Mouse (Mus musculus) sigmoid colon, adult 10 weeks (tissue): Measurements from ENCODE around the gene Spsb2. TPM values are rescaled to one million over a fixed set of nuclear protein-coding genes. Genes with fewer than 3 reads are reported as not detected.

Experiments
- polyA plus RNA-seq: library from polyadenylated mRNA; stranded (reverse); fragments of 350-450 nt; fragmentation: Illumina TruSeq; extraction: RNeasy Lipid Tissue Mini Kit (QIAGEN cat#74804); gene quantifications from one replicate; pipeline ENCODE4 v1.2.3, GENCODE M21; 2014; ENCODE audit warnings: low read depth, low replicate concordance

Spsb2 gene
- polyA plus RNA-seq = not detected

DNA sequence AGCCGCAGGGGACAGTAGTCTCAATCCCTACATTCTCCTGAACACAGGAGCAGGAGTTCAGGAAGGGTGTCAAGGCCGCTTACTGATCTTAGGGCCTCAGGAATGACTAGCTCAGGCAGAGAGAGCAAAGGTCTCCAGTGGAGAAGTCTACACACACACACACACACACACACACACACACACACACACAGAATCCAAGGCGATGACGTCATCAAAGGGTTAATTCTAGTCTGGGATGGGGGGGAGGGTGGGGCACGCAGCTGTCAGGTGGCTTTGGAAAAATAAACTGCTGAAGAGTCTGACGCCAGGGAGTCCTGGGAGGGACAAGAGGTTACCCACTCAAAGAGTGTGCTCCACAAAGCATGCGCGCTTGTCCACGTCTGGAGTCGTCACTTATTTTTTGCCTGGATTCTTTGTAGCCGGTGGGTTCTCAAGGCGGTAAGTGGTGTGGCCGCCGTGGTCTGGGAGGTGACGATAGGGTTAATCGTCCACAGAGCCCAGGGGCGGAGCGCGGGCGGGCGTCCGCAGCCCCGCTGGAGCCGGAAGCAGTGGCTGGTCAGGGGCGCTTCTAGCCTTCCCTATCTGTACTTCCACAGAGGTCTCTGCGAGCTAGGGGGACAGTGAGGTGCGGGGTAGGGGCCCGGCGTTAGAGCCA is at the start of gene Spsb2:
Spsb2 (plus strand) TSS at position 304 of the 655 bp plus-strand sequence.

DNA sequence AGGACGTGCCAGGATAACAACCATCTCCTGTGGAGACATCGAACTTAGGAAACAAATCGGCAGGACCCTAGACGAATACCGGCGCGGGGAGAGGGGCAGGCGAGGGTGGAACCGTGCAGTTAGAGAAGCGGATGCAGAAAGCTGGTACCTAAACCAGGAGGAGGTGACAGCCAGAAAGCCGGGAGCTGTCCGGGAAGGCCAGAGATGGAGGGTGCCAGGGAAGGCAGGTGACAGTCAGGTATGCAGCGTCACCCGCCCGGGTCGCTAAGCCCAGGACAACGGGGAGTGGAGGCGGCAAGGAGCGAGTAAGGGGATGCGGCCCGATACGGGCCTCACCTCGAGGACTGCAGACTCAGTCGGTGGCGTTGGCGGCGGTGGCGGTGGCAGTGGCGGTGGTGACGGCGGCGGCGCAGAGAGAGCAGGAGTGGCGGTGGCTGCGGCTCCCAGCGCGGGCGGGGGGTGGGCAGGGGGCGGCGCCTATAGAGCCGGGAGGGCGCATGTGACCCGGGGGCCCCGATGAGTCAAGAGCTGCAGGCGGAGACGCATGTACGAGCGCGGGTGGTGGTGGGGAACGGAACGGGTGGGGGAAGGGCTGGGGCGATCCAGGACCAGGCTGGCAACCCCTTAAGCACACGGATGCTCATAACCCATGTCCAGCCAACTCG is 39.2 kb upstream of the Spsb2 start, which contains the start of gene Eno2:
Eno2 (minus strand) TSS at position 573 of the 665 bp plus-strand sequence.

DNA sequence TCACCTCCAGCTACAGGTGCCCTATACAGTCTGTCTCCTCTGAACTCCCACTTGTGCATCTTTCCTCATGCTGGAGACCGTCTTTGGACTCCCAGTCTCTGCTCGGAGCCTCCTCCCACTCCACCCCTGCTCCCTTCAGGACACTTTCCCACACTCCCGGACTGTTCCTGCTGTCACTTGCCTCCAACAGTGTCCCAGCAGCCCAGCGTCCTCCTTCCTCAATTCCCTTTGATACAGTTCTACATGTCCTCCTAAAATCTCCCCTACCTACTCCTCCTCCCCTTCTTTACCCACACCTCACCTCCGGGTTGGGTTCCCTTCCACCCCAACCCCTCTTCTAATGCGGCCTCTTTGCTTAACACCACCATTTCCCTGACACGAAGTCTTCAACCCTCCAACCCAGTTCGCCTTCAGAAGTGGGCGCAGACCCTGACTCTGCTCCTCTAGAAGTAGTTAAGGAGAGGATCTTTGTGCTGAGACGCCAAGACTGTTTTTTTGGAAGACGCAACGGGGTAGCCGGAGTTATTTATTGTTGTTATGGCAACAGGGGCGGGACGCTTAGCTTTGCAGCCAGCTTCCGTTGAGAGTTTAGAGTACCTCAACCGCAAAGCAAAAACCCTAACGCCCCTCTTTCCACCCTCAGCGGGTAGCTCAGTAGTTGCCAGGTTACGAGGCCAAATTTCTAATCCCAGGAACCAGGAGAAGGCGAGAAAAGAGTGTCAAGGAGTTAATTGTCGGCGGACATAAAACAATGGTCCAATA is 29.1 kb upstream of the Spsb2 start, which contains the start of gene Lrrc23:
Lrrc23 (minus strand) TSS at position 506 of the 762 bp plus-strand sequence.

DNA sequence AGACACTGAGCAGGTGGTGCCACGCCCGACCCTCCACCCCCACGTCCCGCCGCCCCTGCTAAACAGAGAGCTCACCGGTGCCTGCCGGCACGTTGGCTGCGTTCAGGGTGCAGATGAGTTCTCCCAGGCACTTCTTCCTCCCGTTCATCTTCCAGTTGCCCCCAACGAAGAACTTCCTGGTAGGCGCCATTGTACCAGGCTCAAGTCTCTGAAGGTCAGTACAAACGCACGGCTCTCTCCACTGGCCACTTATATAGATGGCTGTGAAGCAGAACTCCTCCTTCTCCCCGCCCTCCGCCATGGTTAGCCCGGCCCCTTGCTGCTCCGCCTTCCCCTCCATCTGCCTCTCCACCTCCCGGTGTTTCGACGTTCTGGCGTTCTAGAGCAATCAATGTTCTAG is 5.5 kb downstream of the Spsb2 start, which contains the start of gene Tpi1:
Tpi1 (minus strand) TSS at position 364 of the 400 bp plus-strand sequence.

DNA sequence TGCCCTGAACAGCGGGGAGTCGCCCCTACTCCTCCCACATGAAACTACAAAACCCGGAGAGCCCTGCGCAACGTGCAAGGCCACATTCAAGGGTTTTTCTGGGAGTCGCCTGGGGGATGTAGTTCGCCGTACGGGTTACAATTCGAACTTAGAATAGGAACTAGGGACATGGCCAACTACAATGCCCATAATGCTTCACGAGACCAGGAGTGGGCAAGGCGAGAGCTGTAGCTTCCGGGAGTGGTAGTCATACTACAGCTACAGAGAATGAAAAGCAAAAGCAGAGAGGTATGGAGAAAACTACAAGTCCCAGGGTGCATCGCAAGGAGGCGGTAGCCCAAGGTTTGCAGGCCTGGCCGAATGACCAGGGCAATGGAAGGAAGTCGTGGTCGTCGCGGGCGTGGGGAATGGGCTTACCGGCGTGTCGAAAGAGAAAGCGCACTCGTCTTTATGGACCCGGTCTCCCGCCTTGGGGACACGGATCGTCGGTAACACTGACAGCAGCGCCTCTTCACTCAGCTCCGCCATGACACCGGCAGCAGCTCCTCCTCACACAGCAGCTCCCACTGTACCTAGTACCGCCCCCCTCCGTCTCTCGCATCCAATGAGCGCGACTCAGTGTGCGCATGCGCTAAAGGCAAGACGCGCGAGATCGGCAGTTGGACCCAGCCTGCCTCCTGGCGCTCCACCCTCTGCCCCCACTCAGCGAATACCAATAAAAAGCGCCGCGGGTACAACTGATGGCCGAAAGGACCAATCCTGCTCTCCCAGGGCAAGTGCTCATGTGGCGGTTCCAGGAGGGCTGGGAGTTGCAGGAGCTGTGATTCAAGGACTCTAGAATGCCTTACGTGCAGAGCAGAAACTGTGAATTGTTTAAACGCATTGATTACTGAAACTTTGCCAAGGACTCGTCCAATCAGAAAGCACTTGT is 20.7 kb downstream of the Spsb2 start, which contains the start of the genes Usp5 and Cdca3:
Usp5 (minus strand) TSS at position 617 of the 931 bp plus-strand sequence.
Cdca3 (plus strand) TSS at position 680 of the 931 bp plus-strand sequence.

DNA sequence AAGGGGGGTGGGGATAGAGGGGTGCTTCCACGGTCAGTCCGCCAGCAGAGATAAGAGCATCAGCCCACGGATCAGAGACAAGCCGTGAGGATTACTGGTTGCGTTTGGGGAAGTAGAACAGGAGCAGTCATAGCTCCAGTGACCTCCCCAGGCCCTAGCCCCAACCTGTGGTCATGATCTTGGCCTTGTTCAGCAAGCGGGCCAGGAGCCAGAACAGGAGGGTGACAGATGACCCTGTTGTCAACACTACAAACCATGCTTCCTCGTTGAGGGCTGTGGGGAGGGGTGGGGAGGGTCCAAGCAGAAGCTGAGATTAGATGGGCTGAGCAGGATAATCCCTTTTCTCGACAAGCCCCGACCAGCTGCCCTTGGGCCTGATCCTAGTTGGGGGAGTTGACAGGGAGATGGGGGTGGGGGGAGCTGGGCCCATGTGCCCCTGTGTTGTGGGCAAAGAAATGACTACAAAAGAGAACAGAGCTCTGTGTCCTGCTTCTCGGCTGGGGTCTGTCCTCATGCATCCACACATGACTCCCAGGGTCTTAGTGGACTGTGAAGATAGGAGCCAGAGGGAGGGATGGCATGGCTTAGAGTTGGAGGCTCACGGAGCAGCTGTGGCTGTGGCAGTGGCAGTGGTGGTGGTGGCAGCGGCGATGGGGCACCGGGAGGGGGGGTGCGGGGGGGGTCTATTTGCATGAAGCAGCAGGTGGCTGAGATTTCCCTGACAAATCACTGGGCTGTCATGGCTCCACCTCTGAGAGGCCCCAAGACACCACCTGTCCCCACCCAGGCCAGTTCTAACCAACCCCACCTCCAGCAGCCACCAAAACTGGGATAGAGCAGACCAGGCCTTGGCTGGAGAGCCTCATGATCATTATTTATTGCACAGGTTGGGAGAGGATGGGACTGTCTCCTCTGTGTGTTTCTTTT is 32.0 kb downstream of the Spsb2 start, which contains the start of gene Gnb3:
Gnb3 (minus strand) TSS at position 35 of the 927 bp plus-strand sequence.

DNA sequence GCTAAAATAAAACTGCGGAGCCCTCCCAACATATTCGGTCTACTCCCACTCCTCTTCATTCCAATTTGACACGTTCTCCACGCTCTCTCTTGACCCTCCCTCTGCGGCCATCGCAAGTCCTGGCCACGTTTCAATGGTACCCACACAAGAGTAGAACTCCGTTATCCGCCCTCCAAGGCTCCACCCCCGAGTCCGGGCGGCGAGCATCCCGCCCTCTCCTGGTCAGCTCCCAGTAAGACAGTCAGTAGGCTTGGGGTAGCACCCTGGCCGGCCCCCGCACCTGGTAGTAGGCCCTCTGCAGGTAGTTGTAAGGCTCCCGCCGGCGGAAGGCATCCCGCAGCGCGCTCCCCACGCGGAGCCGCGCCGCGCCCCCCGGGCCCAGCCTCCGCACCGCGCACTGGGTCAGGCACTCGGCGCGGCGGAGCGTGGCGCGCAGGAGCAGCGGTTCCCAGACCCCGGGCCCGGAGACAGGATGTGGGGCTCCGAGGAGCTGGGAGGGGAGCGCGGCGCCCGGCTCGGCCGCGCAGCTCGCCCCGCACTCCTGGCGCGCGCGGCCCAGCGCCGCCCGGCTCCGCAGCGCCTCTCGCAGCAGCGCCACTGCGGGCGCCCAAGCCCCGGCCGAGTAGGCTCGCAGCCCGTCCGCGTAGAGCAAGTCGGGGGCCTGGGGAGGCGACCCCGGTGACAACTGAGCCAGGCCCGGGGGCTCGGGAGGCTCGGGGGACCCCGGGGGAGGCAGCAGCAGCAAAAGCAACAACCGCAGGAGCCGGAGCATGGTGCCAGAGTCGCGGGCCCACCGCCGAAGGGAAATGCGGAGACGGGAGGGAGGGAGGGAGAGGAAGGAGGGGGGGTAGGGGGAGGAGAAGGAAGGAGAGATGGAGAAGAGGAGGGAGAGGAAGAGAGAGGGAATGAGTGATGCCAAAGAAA is 48.7 kb downstream of the Spsb2 start, which contains the start of gene P3h3:
P3h3 (minus strand) TSS at position 837 of the 924 bp plus-strand sequence.

Other genes with a start within 250 kb of the Spsb2 start
- not detected for gene C1rb, start 238.4 kb upstream of the Spsb2 start, polyA plus RNA-seq
- 0.16 TPM for gene C1s2, start 172.6 kb upstream of the Spsb2 start, polyA plus RNA-seq
- gene Lpcat3, start 145.6 kb upstream of the Spsb2 start, polyA plus RNA-seq = 44.6 TPM
- 14.0 TPM for gene Emg1, start 96.5 kb upstream of the Spsb2 start, polyA plus RNA-seq
- gene Phb2, start 96.3 kb upstream of the Spsb2 start, polyA plus RNA-seq = 30.3 TPM
- 1.9 TPM for gene Ptpn6, start 69.9 kb upstream of the Spsb2 start, polyA plus RNA-seq
- gene Grcc10, start 67.3 kb upstream of the Spsb2 start, polyA plus RNA-seq = 3.7 TPM
- not detected for gene Gm45234, start 52.6 kb upstream of the Spsb2 start, polyA plus RNA-seq
- gene Atn1, start 52.1 kb upstream of the Spsb2 start, polyA plus RNA-seq = 0.63 TPM
- 1.9 TPM for gene Eno2, start 39.0 kb upstream of the Spsb2 start, polyA plus RNA-seq
- gene Lrrc23, start 28.9 kb upstream of the Spsb2 start, polyA plus RNA-seq = 0.32 TPM
- 30.7 TPM for gene Tpi1, start 5.6 kb downstream of the Spsb2 start, polyA plus RNA-seq
- gene Usp5, start 20.8 kb downstream of the Spsb2 start, polyA plus RNA-seq = 25.3 TPM
- gene Cdca3, start 20.9 kb downstream of the Spsb2 start, polyA plus RNA-seq = 3.8 TPM
- gene Gnb3, start 31.6 kb downstream of the Spsb2 start, polyA plus RNA-seq = not detected
- 0.60 TPM for gene P3h3, start 49.1 kb downstream of the Spsb2 start, polyA plus RNA-seq
- gene Gpr162, start 55.3 kb downstream of the Spsb2 start, polyA plus RNA-seq = not detected
- gene Cd4, start 79.6 kb downstream of the Spsb2 start, polyA plus RNA-seq = 2.6 TPM
- gene Lag3, start 103.0 kb downstream of the Spsb2 start, polyA plus RNA-seq = not detected
- gene Ptms, start 111.4 kb downstream of the Spsb2 start, polyA plus RNA-seq = 183 TPM
- 11.7 TPM for gene Mlf2, start 122.7 kb downstream of the Spsb2 start, polyA plus RNA-seq
- 26.0 TPM for gene Cops7a, start 156.9 kb downstream of the Spsb2 start, polyA plus RNA-seq
- not detected for gene Pianp, start 188.0 kb downstream of the Spsb2 start, polyA plus RNA-seq
- 20.3 TPM for gene Zfp384, start 200.5 kb downstream of the Spsb2 start, polyA plus RNA-seq
- 25.3 TPM for gene Ing4, start 231.1 kb downstream of the Spsb2 start, polyA plus RNA-seq
- 3.6 TPM for gene Acrbp, start 241.0 kb downstream of the Spsb2 start, polyA plus RNA-seq